Mouse (Mus musculus): ENCODE data around the gene Cyp2f2.

GRCm38 (mm10) chr7:27165696-27166095 lies 46.0 kb downstream of the Cyp2f2 start:
- TF ChIP-seq EP300 (IDR thresholded peaks at IDR 0.05; ENCODE audit: insufficient read depth, low read depth, low read length) (no peak), POLR2A (IDR thresholded peaks at IDR 0.05; ENCODE audit: insufficient read depth, low read length) (no peak)
